Mouse (Mus musculus) left cerebral cortex, adult 18-20 months (tissue): ENCODE results near the gene Hacl1. TPM values are rescaled to one million over a fixed set of nuclear protein-coding genes. Genes with fewer than 3 reads are reported as not detected.

Experiments used
- DNase-seq, 2 experiments: peaks; one replicate each; pipeline ENCODE4 v3.0.0; 2021 to 2022; ENCODE audit warnings: low spot score in 2 of 2, mixed read lengths in 1 of 2
- long read RNA-seq, 2 experiments: library from polyadenylated mRNA; stranded (forward); transcript quantifications; one replicate each; pipeline ENCODE4 v2.0.0; 2021
- total RNA-seq, 2 experiments: library from RNA; stranded (reverse); gene quantifications; 2 replicates each; pipeline ENCODE4 v1.2.3; 2021

The Hacl1 gene
- total RNA-seq: 1 to 10 TPM; 4.5 to 8.7 TPM
- long read RNA-seq, experiment 1, transcript Hacl1-201 (17 exons, 2,644 nt): major isoform, 8 of 10 reads
- long read RNA-seq, experiment 1, partial matches to known transcripts: 1 of 10 reads
- long read RNA-seq, experiment 1, other reads (novel, unspliced or antisense): 1 of 10 reads
- long read RNA-seq, experiment 2, partial matches to known transcripts: 2 of 5 reads
- long read RNA-seq, experiment 2, other reads (novel, unspliced or antisense): 0 of 5 reads

DNA sequence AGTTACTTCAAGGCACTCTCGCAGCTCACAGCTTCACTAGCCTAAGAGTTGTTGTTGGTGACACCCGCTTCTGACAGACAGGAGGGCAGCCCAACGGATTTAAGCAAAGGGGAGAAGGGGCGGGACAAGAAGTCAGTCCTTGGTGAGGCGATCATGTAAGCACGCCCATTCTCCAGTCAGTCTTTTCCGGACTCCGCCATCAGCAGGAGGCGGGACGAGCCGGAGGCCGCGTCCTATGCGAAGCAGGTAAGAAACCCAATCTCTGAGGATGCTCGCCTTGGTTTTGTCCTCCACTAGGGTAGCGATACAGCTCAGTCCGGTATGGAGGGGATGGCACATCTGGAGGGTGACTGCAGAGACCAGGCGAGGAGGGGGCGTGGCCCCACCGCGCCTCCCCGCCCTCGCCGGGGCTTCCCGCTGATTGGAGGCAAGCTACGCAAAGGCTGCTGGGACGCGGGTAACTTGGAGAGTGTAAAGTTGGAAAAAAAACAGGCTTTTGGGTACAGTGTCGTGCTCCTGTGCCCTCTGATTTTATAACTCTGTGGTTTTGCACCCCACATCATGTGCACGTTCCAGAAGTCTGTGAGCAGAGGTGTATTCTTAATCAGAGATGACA, at the start of gene Hacl1, which contains the start of gene Btd:
Gene Hacl1, minus strand, starts transcription at position 397 of the 616 bp plus-strand sequence.
Gene Btd, plus strand, starts transcription at position 139 of the 616 bp plus-strand sequence.
- DNase-seq: peak; percentile 80 to 84

- no peak for DNase-seq
Measured at GRCm38 (mm10) chr14:31686231-31686630, 45.1 kb upstream of the Hacl1 start.

- DNase-seq: no peak
Measured at GRCm38 (mm10) chr14:31685680-31686079, 44.6 kb upstream of the Hacl1 start.

- no peak for DNase-seq
Measured at GRCm38 (mm10) chr14:31684343-31685040, 43.4 kb upstream of the Hacl1 start.

DNA sequence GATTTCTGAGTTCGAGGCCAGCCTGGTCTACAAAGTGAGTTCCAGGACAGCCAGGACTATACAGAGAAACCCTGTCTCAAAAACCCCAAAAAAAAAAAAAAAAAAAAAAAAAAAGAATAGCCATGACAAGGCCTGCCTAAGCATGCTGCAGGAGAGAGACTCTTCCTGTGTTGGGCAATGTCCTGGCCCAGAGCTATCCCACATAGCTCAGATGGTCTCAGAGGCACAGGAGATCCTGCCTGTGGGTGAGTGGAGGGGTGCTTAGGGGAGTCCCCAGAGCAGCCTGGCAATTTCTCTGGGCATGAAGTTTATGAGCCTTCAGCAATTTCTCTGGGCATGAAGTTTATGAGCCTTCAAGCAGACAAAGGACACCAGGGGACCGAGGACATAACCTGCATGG, 42.5 kb upstream of the Hacl1 start:
- no peak for DNase-seq

DNA sequence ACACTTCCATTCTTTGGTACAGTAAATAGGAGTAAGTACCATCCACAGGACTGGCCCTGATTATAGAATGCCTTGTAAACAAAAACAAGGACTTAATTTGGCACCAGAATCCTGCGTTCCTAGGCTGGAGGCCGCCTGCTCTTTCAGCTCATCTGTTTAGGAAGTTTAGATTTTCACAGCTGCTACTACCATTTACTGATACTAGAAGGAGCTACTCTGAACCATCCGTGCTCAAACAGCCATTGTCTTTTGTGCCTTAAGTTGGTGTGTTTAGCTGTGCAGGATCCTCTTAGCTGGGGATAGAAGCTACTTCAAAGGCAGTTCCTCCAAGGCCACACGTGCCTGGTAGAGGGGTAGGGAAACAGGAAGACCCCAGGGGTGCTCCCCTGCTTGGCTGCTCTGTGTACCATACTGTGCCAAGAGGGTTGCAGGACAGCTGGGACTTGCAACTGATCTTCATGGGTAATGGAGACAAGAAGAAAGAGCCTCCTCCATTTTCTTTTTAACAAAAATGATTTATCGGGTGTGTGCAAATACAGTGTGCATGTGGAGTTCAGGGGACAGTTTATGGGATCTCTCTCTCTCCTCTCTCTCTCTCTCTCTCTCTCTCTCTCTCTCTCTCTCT, 41.0 kb upstream of the Hacl1 start:
- no peak for DNase-seq

DNA sequence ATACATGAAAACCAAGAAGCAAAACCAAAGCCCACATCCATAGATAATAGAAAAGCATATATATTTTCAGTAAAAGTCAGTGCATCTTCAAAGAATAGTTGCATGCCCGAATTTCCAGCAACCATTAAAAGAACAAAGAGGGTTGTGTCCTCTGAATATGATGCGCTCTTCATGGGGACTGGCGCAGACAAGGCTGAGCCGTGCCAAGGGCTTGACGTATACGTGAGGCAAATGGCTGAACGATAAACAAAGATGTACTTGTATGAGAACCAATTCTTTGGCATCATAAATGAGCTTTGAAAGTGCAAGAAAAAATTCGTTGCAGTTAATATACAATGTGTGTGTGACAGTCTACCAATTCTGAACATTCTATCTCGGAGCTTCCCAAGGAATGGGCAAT, 40.2 kb upstream of the Hacl1 start:
- DNase-seq: no peak

- no peak for DNase-seq
Measured at GRCm38 (mm10) chr14:31680656-31681055, 39.6 kb upstream of the Hacl1 start.

DNA sequence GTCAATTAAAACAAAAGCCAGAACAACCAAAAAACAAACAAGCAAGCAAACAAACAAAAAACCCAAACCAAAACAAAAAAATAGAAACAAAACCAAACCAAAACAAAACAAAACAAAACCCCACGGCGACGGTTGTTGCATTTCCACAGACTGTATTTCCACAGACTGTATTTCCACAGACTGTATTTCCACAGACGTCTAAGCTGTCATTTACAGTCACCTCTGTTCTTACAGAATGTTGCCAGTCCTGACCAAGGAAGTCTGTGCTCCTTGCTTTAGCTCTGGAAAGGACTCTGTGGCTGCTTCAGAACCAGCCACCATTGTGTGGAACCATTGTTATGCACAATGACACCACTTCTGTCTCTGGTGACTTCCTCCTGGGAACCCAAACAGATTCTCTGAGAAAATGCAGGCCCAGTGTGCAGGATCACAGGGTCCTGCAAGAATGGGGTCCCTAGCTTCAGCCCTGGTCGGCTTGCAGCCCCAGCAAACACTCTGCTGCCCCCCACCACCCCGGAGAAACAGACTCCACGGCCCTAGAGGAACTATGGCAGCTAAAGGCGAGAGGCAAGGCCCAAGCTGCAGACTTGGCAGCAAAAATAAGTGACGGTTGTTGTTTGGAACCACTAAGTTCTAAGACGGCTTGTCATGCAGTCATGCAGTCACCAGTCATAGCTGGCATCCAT, 30.7 kb upstream of the Hacl1 start:
- DNase-seq: no peak

DNA sequence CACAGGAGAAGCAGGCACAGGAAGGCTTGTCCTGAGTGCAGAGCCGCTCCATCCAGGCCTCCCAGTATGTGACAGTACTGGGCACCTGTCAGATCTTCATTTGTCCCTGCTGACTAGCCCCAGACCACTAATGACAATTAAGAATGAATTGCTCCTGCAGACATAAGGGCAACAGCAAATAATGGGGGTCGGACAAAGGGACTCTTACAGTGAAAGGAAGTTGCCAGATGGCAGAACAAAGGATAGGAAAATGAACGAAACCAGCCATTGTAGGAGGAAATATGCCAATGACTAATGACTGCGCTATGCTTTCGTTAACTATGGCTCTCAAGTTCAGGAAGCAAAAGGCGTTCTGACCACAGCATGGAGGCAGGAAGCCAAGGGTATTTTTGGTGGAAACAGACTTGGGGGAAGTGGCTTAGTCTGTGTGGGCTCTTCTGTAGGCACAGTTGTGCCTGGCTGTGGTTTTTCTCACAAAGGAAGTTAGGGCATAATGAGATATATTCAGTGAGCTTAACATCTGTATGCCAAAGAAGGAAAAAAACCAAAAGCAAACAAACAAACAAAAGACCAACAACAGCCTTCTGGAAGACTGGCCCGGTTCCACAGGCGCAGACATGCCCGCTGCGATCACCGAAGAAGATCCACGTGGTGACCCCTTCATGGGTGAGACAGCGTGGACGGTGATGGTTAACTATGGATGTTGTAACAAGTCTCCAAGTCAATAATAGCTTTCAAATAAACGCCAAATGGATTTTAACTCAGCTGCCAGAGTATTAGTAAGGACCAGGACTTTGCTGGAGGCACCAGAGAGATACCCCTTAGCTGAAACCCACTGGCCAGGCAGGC, 28.8 kb upstream of the Hacl1 start:
- DNase-seq: peak; percentile 53 to 56

DNA sequence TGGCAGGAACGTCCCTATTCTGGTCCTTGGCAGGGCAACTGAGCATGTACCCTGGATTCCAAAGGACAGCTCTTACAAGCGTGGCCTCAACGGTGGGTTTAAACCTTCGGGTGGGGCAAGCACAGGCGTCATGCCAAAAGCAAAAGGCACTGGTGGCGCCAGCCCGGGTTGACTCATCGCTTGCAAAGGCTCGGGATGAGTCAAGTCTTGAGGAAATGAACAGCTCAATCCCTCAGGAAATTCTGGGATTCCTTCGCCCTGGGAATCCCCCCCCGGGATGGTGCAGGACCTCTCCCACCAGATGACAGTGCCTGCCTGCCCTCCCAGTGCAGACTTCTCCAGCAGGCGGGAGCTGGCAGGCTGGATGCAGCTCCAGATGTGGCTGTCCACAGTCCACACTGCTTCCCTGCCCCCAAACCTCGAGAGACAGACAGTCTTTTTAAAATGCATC, 28.1 kb upstream of the Hacl1 start:
- DNase-seq: peak; percentile 76 to 78

DNA sequence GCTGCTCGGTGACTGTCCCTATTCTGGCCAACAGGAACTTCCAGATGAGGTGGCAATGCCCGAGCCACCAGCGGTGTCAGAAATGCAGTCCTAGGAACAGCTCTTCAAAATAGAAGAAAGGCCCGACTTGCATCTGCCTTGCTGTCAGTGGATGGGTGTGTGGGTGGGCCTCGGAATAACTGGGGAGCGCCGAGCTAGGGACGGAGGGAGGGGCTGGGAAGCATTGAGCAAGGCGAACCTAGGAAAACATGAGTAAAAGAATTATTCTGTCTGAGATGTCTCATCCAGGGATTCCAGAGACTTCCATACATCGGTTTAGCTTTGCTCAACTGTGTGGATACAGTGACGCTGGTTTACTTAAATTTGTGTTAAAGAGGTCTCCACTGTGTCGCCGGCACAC, 27.2 kb upstream of the Hacl1 start:
- DNase-seq: peak; percentile 66 to 72

DNA sequence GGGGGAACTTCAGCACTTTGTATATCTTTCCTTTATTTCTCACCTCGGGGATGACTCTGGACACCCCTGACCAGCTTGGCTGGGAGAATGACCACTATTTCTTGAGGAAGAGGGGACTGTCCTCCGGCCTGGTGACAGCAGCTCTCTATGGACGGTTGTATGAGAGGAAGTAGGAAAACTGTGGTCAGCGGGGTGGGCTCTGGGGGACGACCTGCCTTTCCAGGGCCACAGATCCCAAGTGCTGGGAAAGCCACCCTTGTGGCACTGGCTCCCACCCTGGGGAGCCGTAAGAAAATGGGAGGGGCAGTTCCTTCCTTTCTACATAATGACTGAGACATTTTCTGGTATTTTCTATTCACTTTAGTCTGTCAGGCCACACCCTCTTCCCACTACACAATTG, 26.7 kb upstream of the Hacl1 start:
- DNase-seq: no peak

GRCm38 (mm10) chr14:31666931-31667705, 26.0 kb upstream of the Hacl1 start:
- DNase-seq: no peak

GRCm38 (mm10) chr14:31665566-31665940, 24.5 kb upstream of the Hacl1 start:
- DNase-seq: no peak

GRCm38 (mm10) chr14:31664903-31665565, 23.9 kb upstream of the Hacl1 start:
- no peak for DNase-seq

DNA sequence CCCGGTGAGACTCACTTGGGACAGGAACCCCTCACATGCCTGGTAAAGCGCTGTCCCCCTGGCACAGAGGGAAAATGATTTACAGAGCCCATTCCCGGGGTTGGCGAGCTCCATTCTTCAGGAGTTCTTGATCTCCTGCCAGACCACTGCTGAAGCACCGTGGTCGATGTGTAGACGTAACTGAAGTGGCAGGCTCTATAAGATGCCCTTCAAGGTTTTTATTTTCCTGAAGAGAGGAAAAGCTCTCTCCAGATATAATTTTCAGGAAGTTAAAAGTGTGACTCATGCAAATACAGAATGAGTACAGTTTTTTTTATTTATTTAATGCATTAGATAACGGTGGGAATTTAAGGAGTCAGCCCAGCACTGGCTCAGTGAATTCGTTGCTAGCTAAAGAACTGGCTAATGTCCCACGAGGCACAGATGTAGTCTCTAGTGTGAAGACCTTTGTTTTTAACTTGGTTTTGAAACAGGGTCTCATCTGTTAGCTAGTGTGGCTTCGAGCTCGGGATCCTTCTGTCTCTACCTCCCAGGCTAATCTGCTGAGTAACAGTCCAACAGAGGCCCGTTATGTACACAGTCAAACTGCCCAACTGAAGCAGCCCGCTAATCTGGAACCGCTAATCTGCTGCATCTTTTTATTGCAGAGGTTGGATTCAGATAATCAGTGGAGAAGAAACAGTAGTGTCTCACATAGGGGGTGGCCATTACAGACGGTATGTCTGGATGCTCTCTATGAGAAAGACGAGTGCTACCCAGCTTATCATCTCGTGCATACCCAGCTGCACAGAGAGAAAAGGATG, 23.2 kb upstream of the Hacl1 start:
- no peak for DNase-seq
